Mouse (Mus musculus): ENCODE measurements around the gene Nme4.

- no peak for TF ChIP-seq CTCF (IDR thresholded peaks at IDR 0.05; ENCODE audit: low read depth)
- no peak for TF ChIP-seq EP300 (optimal IDR thresholded peaks at IDR 0.05)
Observed at GRCm38 (mm10) chr17:26116503-26117258, 21.3 kb upstream of the Nme4 start.
